Mouse (Mus musculus) heart, postnatal 0 days (tissue): Measurements from ENCODE around the gene Tbc1d10c.

Experiments used
- CTCF ChIP-seq: IDR thresholded peaks from 2 replicates; pipeline ENCODE4 v1.5.1; 2016; ENCODE audit warnings: antibody characterized with exemption, control low read depth, low read depth
- EP300 ChIP-seq: IDR thresholded peaks from 2 replicates; pipeline ENCODE4 v1.6.1; 2016; ENCODE audit warnings: antibody characterized with exemption, low read depth

DNA sequence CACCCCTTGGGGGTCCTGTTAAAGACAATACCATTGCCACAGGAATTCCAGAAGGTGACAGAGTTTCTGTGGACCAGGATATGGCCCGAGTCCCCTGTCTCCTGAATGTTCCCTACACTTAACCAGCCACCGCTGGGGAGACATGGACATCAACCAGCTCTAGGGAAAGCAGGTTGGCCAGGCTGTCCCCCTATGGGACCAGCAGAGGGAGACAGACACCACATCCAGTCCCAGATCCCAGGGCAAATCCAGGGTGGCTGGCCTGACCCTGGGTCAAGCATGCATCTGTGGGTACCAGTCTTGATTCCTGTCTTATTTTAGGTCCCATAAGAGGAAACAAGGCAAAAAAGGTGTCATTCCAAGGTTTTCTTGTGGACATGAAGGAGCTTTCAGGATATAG, 15.9 kb upstream of the Tbc1d10c start:
- TF ChIP-seq CTCF (peak; percentile 96), EP300 (no peak)
